Mouse (Mus musculus) T-helper 17 cell (primary cell): Measurements from ENCODE around the gene Rfx7.
"Not testable (repeated sequence)": the region's sequence is repeated elsewhere in the genome, so short reads cannot be mapped to it uniquely, and the experiment has no call there.

ENCODE experiments used
- in situ Hi-C, 2 experiments: fragments of 300-600 bp; cut with MboI, MseI; formaldehyde crosslinking; loops; 1 replicate in 1 of 2; 2 replicates in 1 of 2; pipeline ENCODE4 v1.15.1; 2025; ENCODE audit warnings: high pct_unique_total_duplicates in 2 of 2

Rfx7 gene

DNA sequence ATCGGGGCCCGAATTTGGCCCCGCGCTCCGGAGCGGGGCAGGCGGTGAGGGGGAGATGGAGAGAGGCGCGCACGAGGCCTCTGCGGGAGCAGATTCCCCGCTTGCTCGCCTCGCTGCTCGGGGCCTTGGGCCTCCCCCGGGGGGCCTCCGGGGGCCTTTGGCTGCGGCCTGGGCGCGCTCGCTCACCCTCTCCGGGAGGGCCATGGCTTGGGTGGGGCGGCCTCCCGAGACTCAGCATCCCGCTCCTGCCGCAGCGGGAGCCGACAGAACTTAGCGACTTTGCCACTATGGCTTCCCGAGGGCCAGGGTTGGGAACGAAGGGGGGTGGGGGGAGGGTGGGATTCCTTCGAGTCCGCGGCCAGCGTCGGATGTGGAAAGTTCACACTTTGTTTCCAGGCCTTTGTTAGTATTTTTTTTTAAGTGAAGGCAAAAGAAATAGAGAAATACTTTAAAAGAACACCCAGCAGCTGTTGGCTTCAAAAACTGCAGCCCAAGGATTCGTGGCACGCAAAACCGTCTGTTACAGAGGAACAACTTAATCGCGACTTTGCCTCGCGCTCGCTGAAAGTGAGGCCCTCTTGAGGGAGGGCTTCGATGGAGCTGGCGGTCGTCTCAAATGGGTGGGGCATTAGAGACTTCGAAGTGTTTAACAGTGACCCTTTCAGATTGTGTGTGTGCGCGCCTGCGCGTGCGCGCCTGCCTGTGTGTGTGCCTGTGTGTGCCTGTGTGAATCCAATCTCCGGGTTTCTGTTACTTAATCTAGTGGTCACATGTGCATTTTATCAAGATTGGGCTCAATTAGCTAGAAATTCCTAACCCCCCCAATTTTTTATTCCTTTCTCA, 130.9 kb downstream of the Rfx7 start:
- in situ Hi-C loops, result no loop called here

- in situ Hi-C loops, result no loop called here
Observed at GRCm38 (mm10) chr9:72663534-72663918, 131.5 kb downstream of the Rfx7 start.

- in situ Hi-C loops, result no loop called here
Observed at GRCm38 (mm10) chr9:72664409-72665351, 132.6 kb downstream of the Rfx7 start.

DNA sequence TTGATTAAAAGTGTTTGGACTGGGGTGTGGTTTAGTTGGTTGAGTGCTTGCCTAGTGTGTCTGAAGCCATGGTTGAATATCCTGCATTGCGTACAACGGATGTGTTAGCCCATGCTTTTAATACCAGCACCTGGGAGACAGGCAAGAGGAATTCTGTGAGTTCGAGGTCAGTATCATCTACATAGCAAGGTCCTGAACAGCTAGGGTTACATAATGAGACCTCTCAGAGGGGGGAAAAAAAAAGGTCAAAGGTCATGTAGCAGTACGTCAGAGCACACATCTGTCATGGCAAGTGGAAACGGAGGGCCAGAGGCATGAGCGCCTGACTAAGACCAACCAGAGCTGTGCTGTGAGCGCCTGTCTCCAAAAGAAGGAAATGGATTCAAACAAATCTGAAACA, 133.5 kb downstream of the Rfx7 start:
- in situ Hi-C loops, result no loop called here

DNA sequence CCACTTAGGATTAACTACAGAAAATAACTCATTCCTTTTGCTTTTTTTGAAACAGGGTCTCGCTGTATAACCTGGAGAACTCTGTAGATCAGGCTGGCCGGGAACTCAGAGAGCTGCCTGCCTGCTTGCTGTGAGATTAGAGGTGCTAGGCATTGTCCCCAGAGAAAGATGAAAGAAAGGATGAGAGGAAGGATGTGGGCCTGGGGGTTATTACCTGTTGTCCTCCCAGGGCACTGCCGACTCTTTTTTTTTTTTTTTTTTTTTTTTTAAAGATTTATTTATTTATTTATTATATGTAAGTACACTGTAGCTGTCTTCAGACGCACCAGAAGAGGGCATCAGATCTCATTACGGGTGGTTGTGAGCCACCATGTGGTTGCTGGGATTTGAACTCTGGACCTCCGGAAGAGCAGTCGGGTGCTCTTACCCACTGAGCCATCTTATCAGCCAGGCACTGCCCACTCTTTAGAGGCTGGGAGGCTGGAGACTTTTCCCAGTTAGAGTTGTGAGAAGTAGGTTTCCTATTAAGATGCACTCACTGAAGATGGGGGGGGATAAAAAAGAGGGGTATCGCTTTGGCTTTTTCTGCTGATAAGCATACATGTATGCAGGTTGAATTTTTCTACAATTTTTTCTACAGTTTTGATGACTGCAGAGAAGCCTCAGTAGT, 134.4 kb downstream of the Rfx7 start:
- in situ Hi-C loops, result not testable (repeated sequence)

- in situ Hi-C loops, result no loop called here
Observed at GRCm38 (mm10) chr9:72667126-72667525, 135.1 kb downstream of the Rfx7 start.

GRCm38 (mm10) chr9:72669383-72669782, 137.3 kb downstream of the Rfx7 start:
- in situ Hi-C loops, result no loop called here

DNA sequence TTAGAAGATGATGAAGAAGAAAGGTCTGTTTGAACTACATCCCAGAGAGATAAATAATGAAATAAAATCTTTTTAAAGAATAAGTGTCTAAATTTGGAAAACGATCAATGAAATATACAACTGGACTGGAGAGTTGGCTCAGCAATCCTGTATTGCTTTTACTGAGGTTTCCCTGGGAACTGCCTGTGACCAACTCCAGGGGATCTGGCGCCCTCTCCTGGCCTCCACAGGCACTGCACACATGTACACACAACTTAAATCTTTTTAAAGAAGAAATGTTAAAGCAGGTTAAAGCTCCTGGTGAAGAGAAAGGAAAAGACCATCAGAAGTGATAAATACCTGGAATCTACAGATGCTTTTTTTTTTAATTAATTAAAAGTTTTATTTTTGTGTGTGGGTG, 140.3 kb downstream of the Rfx7 start:
- in situ Hi-C loops, result no loop called here
